Mouse (Mus musculus) embryonic fibroblast, embryonic 13.5 days (primary cell): ENCODE results near the gene Eif2s2.

ENCODE experiments used
- CTCF ChIP-seq: IDR thresholded peaks from 2 replicates; pipeline ENCODE4 v1.5.1; 2011; ENCODE audit warnings: mild to moderate bottlenecking, control low read depth, low read length, moderate library complexity, borderline replicate concordance; ENCODE audit not compliant: insufficient read depth
- POLR2A ChIP-seq: IDR thresholded peaks from 2 replicates; pipeline ENCODE4 v1.6.1; 2011; ENCODE audit warnings: low read depth, mild to moderate bottlenecking, control low read depth, low read length, moderate library complexity

DNA sequence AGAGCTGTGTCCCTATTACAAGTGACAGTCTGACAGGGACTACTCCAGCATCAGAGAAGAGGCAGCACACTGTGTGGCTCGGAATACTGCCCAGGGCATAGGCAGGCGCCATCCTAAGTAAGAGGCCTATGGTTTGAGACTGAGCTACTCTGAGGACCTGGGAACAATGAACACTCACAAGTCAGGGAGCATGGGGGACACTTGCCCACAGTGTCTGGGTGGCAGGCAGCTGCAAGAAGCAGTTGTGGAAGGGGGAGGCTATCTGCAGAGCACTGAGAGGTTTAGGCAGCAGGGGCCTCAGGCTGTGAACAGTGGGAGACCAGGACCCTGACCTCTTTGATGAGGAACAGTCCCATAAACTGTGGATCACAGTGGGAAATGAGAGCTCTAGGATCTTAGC is 35.6 kb upstream of the Eif2s2 start:
- TF ChIP-seq POLR2A = no peak
- TF ChIP-seq CTCF = no peak
